Mouse (Mus musculus) hindbrain, embryonic 15.5 days (tissue): Measurements from ENCODE around the gene Smarcd3. TPM values are rescaled to one million over a fixed set of nuclear protein-coding genes. Genes with fewer than 3 reads are reported as not detected.

ENCODE experiments used
- ATAC-seq: fragments of 200-750 bp; cut with Nextera tagmentation; 2 replicates; pipeline ENCODE4 v1.8.0; 2017; ENCODE audit warnings: low read depth, moderate number of reproducible peaks, moderate TSS enrichment; ENCODE audit not compliant: low FRiP score
- H3K27ac ChIP-seq: fragments of 300-500 bp; sonication (generic); replicated peaks from 2 replicates; pipeline ENCODE4 v1.5.1; 2015; ENCODE audit warnings: mild to moderate bottlenecking, inconsistent platforms
- H3K27me3 ChIP-seq: fragments of 300-500 bp; sonication (generic); 2 replicates; pipeline ENCODE4 v1.6.1; 2015; ENCODE audit warnings: control low read depth, inconsistent platforms
- H3K36me3 ChIP-seq: fragments of 300-500 bp; sonication (generic); 2 replicates; pipeline ENCODE4 v1.6.1; 2015; ENCODE audit warnings: control low read depth, inconsistent platforms
- H3K4me1 ChIP-seq: fragments of 300-500 bp; sonication (generic); replicated peaks from 2 replicates; pipeline ENCODE4 v1.6.1; 2015; ENCODE audit warnings: control low read depth, inconsistent platforms
- H3K4me2 ChIP-seq: fragments of 300-500 bp; sonication (generic); 2 replicates; pipeline ENCODE4 v1.6.1; 2015; ENCODE audit warnings: moderate library complexity, mild to moderate bottlenecking, inconsistent platforms
- H3K4me3 ChIP-seq: fragments of 300-500 bp; sonication (generic); 2 replicates; pipeline ENCODE4 v1.5.1; 2015; ENCODE audit warnings: mild to moderate bottlenecking, inconsistent platforms
- H3K9ac ChIP-seq: fragments of 300-500 bp; sonication (generic); 2 replicates; pipeline ENCODE4 v1.6.1; 2015; ENCODE audit warnings: inconsistent platforms
- H3K9me3 ChIP-seq: fragments of 300-500 bp; sonication (generic); 2 replicates; pipeline ENCODE4 v1.6.1; 2016; ENCODE audit warnings: control low read depth, inconsistent platforms
- WGBS: fragments of 180-500 bp; shearing (Covaris S2); methylation state at CpG from one replicate; pipeline ENCODE4 v1.1.7; 2015; 5-methylcytosine and 5-hydroxymethylcytosine counted together
- polyA plus RNA-seq: library from polyadenylated mRNA; unstranded; fragments of >200 nt; fragmentation: Nextera tagmentation; extraction: Ambion mirVana; gene quantifications from 2 replicates; pipeline ENCODE4 v1.2.1, GENCODE M21; 2015

Gene Smarcd3
- polyA plus RNA-seq, 1 experiment from 2014 or later = 138 TPM

- Histone ChIP-seq H3K4me2 (no peak overlapping the region), H3K9ac (no peak overlapping the region), H3K4me3 (no peak overlapping the region), H3K4me1 (peaks cover 51% of the 10 kb centered on the region), H3K9me3 (no peaks in the 10 kb centered on the region), H3K27ac (no peak overlapping the region), H3K36me3 (peaks cover 40% of the 10 kb centered on the region), H3K27me3 (no peaks in the 10 kb centered on the region)
- WGBS = 94% methylated on average over 5 of the region's 5 CpGs
- ATAC-seq = no peak
Measured at GRCm38 (mm10) chr5:24594346-24594745, 29.9 kb downstream of the Smarcd3 start.

GRCm38 (mm10) chr5:24593928-24594327, 30.3 kb downstream of the Smarcd3 start:
- WGBS = 71% methylated on average over 10 of the region's 10 CpGs
- no peaks in the 10 kb centered on the region for H3K27me3 ChIP-seq
- H3K9ac ChIP-seq = no peak overlapping the region
- H3K27ac ChIP-seq = no peak overlapping the region
- no peak overlapping the region for H3K4me2 ChIP-seq
- H3K36me3 ChIP-seq = peaks cover 40% of the 10 kb centered on the region
- peaks cover 47% of the 10 kb centered on the region for H3K4me1 ChIP-seq
- H3K4me3 ChIP-seq = no peak overlapping the region
- H3K9me3 ChIP-seq = no peaks in the 10 kb centered on the region
- ATAC-seq = no peak

- Histone ChIP-seq H3K4me1 (peaks cover 47% of the 10 kb centered on the region), H3K4me2 (no peak overlapping the region), H3K27ac (no peak overlapping the region), H3K9ac (no peak overlapping the region), H3K27me3 (no peaks in the 10 kb centered on the region), H3K36me3 (peaks cover 40% of the 10 kb centered on the region), H3K4me3 (no peak overlapping the region), H3K9me3 (no peaks in the 10 kb centered on the region)
- WGBS = 82% methylated on average over 10 of the region's 10 CpGs
- ATAC-seq = no peak
Measured at GRCm38 (mm10) chr5:24593230-24593629, 31.0 kb downstream of the Smarcd3 start.

GRCm38 (mm10) chr5:24592471-24593160, 31.6 kb downstream of the Smarcd3 start:
- 71% methylated on average over 21 of the region's 21 CpGs for WGBS
- no peak for ATAC-seq
- no peak overlapping the region for H3K4me2 ChIP-seq
- H3K27ac ChIP-seq = no peak overlapping the region
- H3K4me3 ChIP-seq = no peak overlapping the region
- H3K9ac ChIP-seq = no peak overlapping the region
- H3K4me1 ChIP-seq = peaks cover 48% of the 10 kb centered on the region
- H3K36me3 ChIP-seq = peaks cover 40% of the 10 kb centered on the region
- H3K27me3 ChIP-seq = no peaks in the 10 kb centered on the region
- no peaks in the 10 kb centered on the region for H3K9me3 ChIP-seq

GRCm38 (mm10) chr5:24591796-24592470, 32.3 kb downstream of the Smarcd3 start:
- no peak overlapping the region for H3K4me3 ChIP-seq
- H3K36me3 ChIP-seq = peaks cover 40% of the 10 kb centered on the region
- H3K27me3 ChIP-seq = no peaks in the 10 kb centered on the region
- peaks cover 49% of the 10 kb centered on the region for H3K4me1 ChIP-seq
- WGBS = 57% methylated on average over 24 of the region's 24 CpGs
- H3K4me2 ChIP-seq = no peak overlapping the region
- H3K9me3 ChIP-seq = no peaks in the 10 kb centered on the region
- no peak for ATAC-seq
- H3K9ac ChIP-seq = 0 out of 2 replicates have a peak overlapping the region, but pooled peaks have one; percentile 6
- H3K27ac ChIP-seq = no peak overlapping the region

GRCm38 (mm10) chr5:24591268-24591721, 32.9 kb downstream of the Smarcd3 start:
- Histone ChIP-seq H3K27ac (no peak overlapping the region), H3K4me3 (no peak overlapping the region), H3K9ac (0 out of 2 replicates have a peak overlapping the region, but pooled peaks have one; percentile 6), H3K36me3 (peaks cover 40% of the 10 kb centered on the region), H3K4me2 (0 out of 2 replicates have a peak overlapping the region, but pooled peaks have one; percentile 5), H3K4me1 (peaks cover 43% of the 10 kb centered on the region), H3K27me3 (no peaks in the 10 kb centered on the region), H3K9me3 (no peaks in the 10 kb centered on the region)
- WGBS = 26% methylated on average over 23 of the region's 23 CpGs
- no peak for ATAC-seq

- Histone ChIP-seq H3K9me3 (no peaks in the 10 kb centered on the region), H3K4me1 (peaks cover 35% of the 10 kb centered on the region), H3K4me3 (no peak overlapping the region), H3K9ac (no peak overlapping the region), H3K27ac (no peak overlapping the region), H3K36me3 (peaks cover 30% of the 10 kb centered on the region), H3K4me2 (no peak overlapping the region), H3K27me3 (no peaks in the 10 kb centered on the region)
- ATAC-seq = no peak
- WGBS = 90% methylated on average over 20 of the region's 20 CpGs
Measured at GRCm38 (mm10) chr5:24589511-24590500, 34.4 kb downstream of the Smarcd3 start.

GRCm38 (mm10) chr5:24587200-24587577, 37.0 kb downstream of the Smarcd3 start:
- Histone ChIP-seq H3K4me3 (peak overlapping the region; percentile 61), H3K36me3 (peaks cover 4% of the 10 kb centered on the region; the same call in 1 of the 2 replicates), H3K9ac (peak overlapping the region; percentile 68), H3K27ac (peak overlapping the region; percentile 79), H3K27me3 (no peaks in the 10 kb centered on the region), H3K4me1 (peaks cover 35% of the 10 kb centered on the region), H3K9me3 (no peaks in the 10 kb centered on the region), H3K4me2 (peak overlapping the region; percentile 82)
- 27% methylated on average over 4 of the region's 4 CpGs for WGBS
- ATAC-seq = 0 out of 2 replicates have a peak, but pooled peaks have one; percentile 13

- no peaks in the 10 kb centered on the region for H3K9me3 ChIP-seq
- peaks cover 32% of the 10 kb centered on the region for H3K4me1 ChIP-seq
- H3K27me3 ChIP-seq = no peaks in the 10 kb centered on the region
- peak within 1 kb of the TSS; percentile 82 for H3K4me2 ChIP-seq
- peak; percentile 89 for ATAC-seq
- 0 out of 2 replicates have a peak, but pooled peaks cover 3% of the 10 kb centered on the region for H3K36me3 ChIP-seq
- WGBS = under 1% methylated on average over 43 of the region's 43 CpGs
- peak within 1 kb of the TSS; percentile 79 for H3K27ac ChIP-seq
- peak within 1 kb of the TSS; percentile 61 for H3K4me3 ChIP-seq
- peak within 1 kb of the TSS; percentile 68 for H3K9ac ChIP-seq
Measured at GRCm38 (mm10) chr5:24586547-24587199, 37.5 kb downstream of the Smarcd3 start, which contains the start of gene Chpf2. Chpf2 (plus strand) TSS chr5:24586741.

- Histone ChIP-seq H3K4me1 (peaks cover 26% of the 10 kb centered on the region), H3K27ac (peak overlapping the region; percentile 79), H3K9ac (peak overlapping the region; percentile 52), H3K9me3 (no peaks in the 10 kb centered on the region), H3K27me3 (no peaks in the 10 kb centered on the region), H3K36me3 (no peaks in the 10 kb centered on the region), H3K4me2 (peak overlapping the region; percentile 82), H3K4me3 (peak overlapping the region; percentile 61)
- ATAC-seq = peak; percentile 50
- 11% methylated on average over 8 of the region's 8 CpGs for WGBS
Measured at GRCm38 (mm10) chr5:24586106-24586505, 38.1 kb downstream of the Smarcd3 start.
